In genomic region chr9:32940919-32941767, GRCm38 (mm10) we compare ENCODE assay signal across 8 mouse cellular contexts.
DNase-seq lines count a peak whose midpoint lies in the region.

No protein-coding gene starts in this region.

- H3K4me1 ChIP-seq in heart, embryonic 10.5 days, result peaks cover 17% of the 10 kb centered on the region
- peaks cover 22% of the 10 kb centered on the region for H3K4me1 ChIP-seq in forebrain, embryonic 10.5 days
- H3K4me1 ChIP-seq in limb, embryonic 10.5 days, result peaks cover 28% of the 10 kb centered on the region

- H3K4me3 ChIP-seq in heart, embryonic 10.5 days, result peak overlapping the region; percentile 56
- H3K4me3 ChIP-seq in forebrain, embryonic 10.5 days, result peak overlapping the region; percentile 52; the same call in 1 of the 2 replicates
- H3K4me3 ChIP-seq in limb, embryonic 10.5 days, result peak overlapping the region; percentile 48; the same call in 1 of the 2 replicates

- no peaks in the 10 kb centered on the region for H3K27me3 ChIP-seq in heart, embryonic 10.5 days (ENCODE audit: insufficient read depth, poor library complexity, severe bottlenecking)
- peaks cover 38% of the 10 kb centered on the region for H3K27me3 ChIP-seq in forebrain, embryonic 10.5 days (ENCODE audit: poor library complexity, severe bottlenecking)
- no peaks in the 10 kb centered on the region for H3K27me3 ChIP-seq in limb, embryonic 10.5 days (ENCODE audit: low read depth, poor library complexity, severe bottlenecking)

- 43% methylated on average over 12 of the region's 12 CpGs for WGBS in heart, embryonic 10.5 days
- WGBS in forebrain, embryonic 10.5 days, result 60% methylated on average over 12 of the region's 12 CpGs
- WGBS in limb, embryonic 10.5 days, result 66% methylated on average over 12 of the region's 12 CpGs

- no peaks in the 10 kb centered on the region for H3K36me3 ChIP-seq in heart, embryonic 10.5 days
- no peaks in the 10 kb centered on the region for H3K36me3 ChIP-seq in forebrain, embryonic 10.5 days (replicated peaks)
- H3K36me3 ChIP-seq in limb, embryonic 10.5 days, result no peaks in the 10 kb centered on the region

- peak overlapping the region; percentile 88; the same call in 1 of the 2 replicates for H3K27ac ChIP-seq in heart, embryonic 10.5 days
- peak overlapping the region; percentile 25; the same call in 1 of the 2 replicates for H3K27ac ChIP-seq in forebrain, embryonic 10.5 days
- peak overlapping the region; percentile 72 for H3K27ac ChIP-seq in limb, embryonic 10.5 days

- no peaks in the 10 kb centered on the region for H3K9me3 ChIP-seq in heart, embryonic 10.5 days
- H3K9me3 ChIP-seq in forebrain, embryonic 10.5 days, result no peaks in the 10 kb centered on the region
- no peaks in the 10 kb centered on the region for H3K9me3 ChIP-seq in limb, embryonic 10.5 days (replicated peaks)

- no peak for DNase-seq in heart, embryonic 10.5 days (ENCODE audit: low spot score)
- DNase-seq in heart, postnatal 4 days, result no peak
- no peak for DNase-seq in forebrain, embryonic 10.5 days (ENCODE audit: extremely low spot score, low spot score)
- DNase-seq in limb, embryonic 10.5 days (ENCODE audit: low spot score), result no peak
- DNase-seq in natural killer cell, adult 2 months (ENCODE audit: low spot score in 2 of 2), result peak; percentile 52 to 56
- no peak for DNase-seq in adrenal gland, adult (ENCODE audit: inconsistent age in 2 of 2, low spot score in 1 of 2)
- DNase-seq in B cell, adult 2 months, result no peak
- DNase-seq in layer of hippocampus, adult 18-20 months (ENCODE audit: low spot score in 2 of 2), result no peak

Comparison
In these comparisons a context has a peak if more than half of its experiments do, and no peak if none do; other contexts are left out.
1. DNase-seq: peak in natural killer cell, adult 2 months (2 of 2); none in heart, embryonic 10.5 days (single experiment), heart, postnatal 4 days (single experiment), forebrain, embryonic 10.5 days (single experiment), limb, embryonic 10.5 days (single experiment), adrenal gland, adult (0 of 2), B cell, adult 2 months (0 of 2) and layer of hippocampus, adult 18-20 months (0 of 2).
2. H3K27ac ChIP-seq: peak in every context shown above with its lines; median percentile 88 in heart, embryonic 10.5 days; 72 in limb, embryonic 10.5 days; 25 in forebrain, embryonic 10.5 days.
3. Peak in every context shown above with its lines, with median percentiles within 50 percentile points of each other: H3K4me3 ChIP-seq.